Mouse (Mus musculus) hindbrain, postnatal 0 days (tissue): ENCODE data around the gene Auts2. TPM values are rescaled to one million over a fixed set of nuclear protein-coding genes. Genes with fewer than 3 reads are reported as not detected.
A peak's percentile ranks its signal among the peaks of the same experiment; 100 is the strongest.

Experiments
- ATAC-seq: fragments of 200-750 bp; cut with Nextera tagmentation; 2 replicates; pipeline ENCODE4 v1.8.0; 2017; ENCODE audit warnings: mild to moderate bottlenecking, moderate TSS enrichment, moderate library complexity
- DNase-seq: peaks from one replicate; pipeline ENCODE4 v3.0.0-alpha.2; 2015; ENCODE audit warnings: low spot score
- H3K27ac ChIP-seq: fragments of 300-500 bp; sonication (generic); 2 replicates; pipeline ENCODE4 v1.5.1; 2014; ENCODE audit warnings: mild to moderate bottlenecking
- H3K27me3 ChIP-seq: fragments of 300-500 bp; sonication (generic); 2 replicates; pipeline ENCODE4 v1.6.1; 2014; ENCODE audit warnings: low read length, mixed read lengths; ENCODE audit not compliant: insufficient read depth
- H3K36me3 ChIP-seq: fragments of 300-500 bp; sonication (generic); 2 replicates; pipeline ENCODE4 v1.6.1; 2014; ENCODE audit warnings: low read length, mixed read lengths; ENCODE audit not compliant: insufficient read depth
- H3K4me1 ChIP-seq: fragments of 300-500 bp; sonication (generic); 2 replicates; pipeline ENCODE4 v1.6.1; 2014; ENCODE audit warnings: antibody characterized with exemption, low read length, mixed read lengths; ENCODE audit not compliant: insufficient read depth
- H3K4me2 ChIP-seq: fragments of 300-500 bp; sonication (generic); 2 replicates; pipeline ENCODE4 v1.6.1; 2014; ENCODE audit warnings: low read depth, mild to moderate bottlenecking, low read length, moderate library complexity, mixed read lengths
- H3K4me3 ChIP-seq: fragments of 300-500 bp; sonication (generic); 2 replicates; pipeline ENCODE4 v1.5.1; 2014; ENCODE audit warnings: low read length
- H3K9ac ChIP-seq: fragments of 300-500 bp; sonication (generic); replicated peaks from 2 replicates; pipeline ENCODE4 v1.6.1; 2014; ENCODE audit warnings: mild to moderate bottlenecking, low read length, moderate library complexity, mixed read lengths
- H3K9me3 ChIP-seq: fragments of 300-500 bp; sonication (generic); 2 replicates; pipeline ENCODE4 v1.6.1; 2016; ENCODE audit warnings: low read length, mixed read lengths
- CTCF ChIP-seq: IDR thresholded peaks from 2 replicates; pipeline ENCODE4 v1.5.1; 2016; ENCODE audit warnings: antibody characterized with exemption, control low read depth, low read depth
- WGBS: fragments of 180-500 bp; shearing (Covaris S2); extraction: QIAGEN DNeasy Blood & Tissue Kit; methylation state at CpG from one replicate; pipeline ENCODE4 v1.1.7; 2014; 5-methylcytosine and 5-hydroxymethylcytosine counted together
- polyA plus RNA-seq: library from polyadenylated mRNA; unstranded; fragments of >200 nt; fragmentation: Nextera tagmentation; extraction: Ambion mirVana; gene quantifications from 2 replicates; pipeline ENCODE4 v1.2.1, GENCODE M21; 2015
- total RNA-seq: library from RNA; depleted of rRNA; stranded (reverse); fragments of >200 nt; gene quantifications from 2 replicates; pipeline ENCODE4 v1.2.3, GENCODE M21; 2014

The Auts2 gene
- total and polyA plus RNA-seq, 2 experiments from 2014 or later, result 39.3 to 54.9 TPM

DNA sequence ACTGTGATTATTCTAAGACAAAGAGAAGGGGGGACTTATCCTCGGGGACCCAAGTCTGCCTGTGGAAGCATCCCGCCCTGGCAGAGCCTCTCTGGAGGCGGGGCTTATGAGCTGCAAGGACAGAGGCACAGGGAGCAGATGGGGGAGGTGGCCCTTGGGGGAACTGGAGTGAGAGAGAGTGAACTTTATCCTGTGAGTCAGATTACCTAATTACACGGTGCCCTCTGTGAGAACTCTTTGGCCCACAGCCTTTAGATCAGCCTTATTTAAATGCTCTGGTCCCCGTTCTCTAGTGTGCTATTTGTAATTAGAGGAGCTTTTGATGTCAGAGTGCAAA is 809.9 kb downstream of the Auts2 start:
- no peaks in the 10 kb centered on the region for H3K36me3 ChIP-seq
- no peak overlapping the region for H3K4me3 ChIP-seq
- H3K9ac ChIP-seq, result no peak overlapping the region
- ATAC-seq (no peak), DNase-seq (peak; percentile 46)
- TF ChIP-seq CTCF, result no peak
- H3K4me1 ChIP-seq, result no peaks in the 10 kb centered on the region; the same call in 1 of the 2 replicates
- WGBS, result 15% methylated on average over 5 of the region's 5 CpGs
- H3K27me3 ChIP-seq, result no peaks in the 10 kb centered on the region
- H3K9me3 ChIP-seq, result no peaks in the 10 kb centered on the region
- no peak overlapping the region for H3K27ac ChIP-seq
- no peak overlapping the region for H3K4me2 ChIP-seq

DNA sequence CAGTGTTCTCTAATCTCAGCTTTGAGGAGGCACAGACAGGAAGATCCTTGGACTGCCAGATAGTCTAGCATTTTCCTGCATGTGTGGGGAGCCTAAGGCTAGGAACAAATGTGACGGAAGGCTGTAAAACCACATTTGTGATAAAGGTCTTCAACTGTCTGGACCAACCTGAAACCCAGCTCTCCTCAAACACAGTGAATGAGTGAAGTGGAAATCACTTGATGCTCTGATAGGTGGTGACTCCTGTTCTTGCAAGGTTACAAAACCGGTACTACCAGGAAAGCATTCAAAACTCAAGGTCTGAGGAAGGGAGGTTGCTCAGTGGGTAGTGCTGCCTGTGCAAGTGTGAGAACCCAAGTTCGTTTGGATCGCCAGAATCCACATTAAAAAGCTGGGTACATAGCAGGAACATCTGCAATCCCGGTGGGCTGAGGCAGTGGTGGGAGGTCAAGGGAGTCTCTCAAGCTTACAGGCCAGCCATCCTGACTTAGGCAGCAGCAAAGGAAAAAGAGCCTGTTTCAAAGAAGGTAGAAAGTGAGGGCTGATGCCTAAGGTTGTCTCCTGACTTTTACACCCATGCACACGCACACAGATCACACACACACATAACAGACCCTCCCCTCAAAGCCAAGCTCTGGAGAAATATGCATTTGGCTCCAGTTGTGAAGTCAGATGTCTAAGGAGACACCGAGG is 810.4 kb downstream of the Auts2 start:
- ATAC-seq (no peak), DNase-seq (no peak)
- Histone ChIP-seq H3K27me3 (no peaks in the 10 kb centered on the region), H3K9ac (no peak overlapping the region), H3K4me3 (no peak overlapping the region), H3K4me2 (no peak overlapping the region), H3K36me3 (no peaks in the 10 kb centered on the region), H3K27ac (no peak overlapping the region), H3K4me1 (no peaks in the 10 kb centered on the region; the same call in 1 of the 2 replicates), H3K9me3 (no peaks in the 10 kb centered on the region)
- 65% methylated on average over 7 of the region's 7 CpGs for WGBS
- no peak for TF ChIP-seq CTCF

DNA sequence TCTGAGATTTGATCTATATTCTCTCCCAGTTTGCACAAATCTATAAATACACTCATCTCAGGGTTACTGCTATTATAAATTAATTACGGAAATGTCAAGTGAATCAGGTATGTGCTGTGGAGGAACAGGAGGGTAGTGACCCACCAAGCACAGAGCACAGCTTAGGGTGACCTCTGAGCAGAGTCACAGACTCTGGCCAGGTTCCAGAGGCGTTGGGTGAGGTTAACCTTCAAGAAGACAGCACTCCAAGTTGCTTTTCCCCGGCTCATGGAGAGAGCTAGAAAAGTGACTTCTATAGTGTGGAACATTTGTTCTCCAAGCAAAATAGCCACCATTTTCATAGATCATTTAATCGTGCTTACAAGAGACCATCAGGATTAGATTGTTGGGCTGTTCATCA is 813.7 kb downstream of the Auts2 start:
- no peak for TF ChIP-seq CTCF
- H3K36me3 ChIP-seq, result no peaks in the 10 kb centered on the region
- H3K4me1 ChIP-seq, result no peaks in the 10 kb centered on the region; the same call in 1 of the 2 replicates
- 84% methylated on average over 4 of the region's 4 CpGs for WGBS
- H3K4me2 ChIP-seq, result no peak overlapping the region
- H3K27ac ChIP-seq, result no peak overlapping the region
- no peak overlapping the region for H3K4me3 ChIP-seq
- no peaks in the 10 kb centered on the region for H3K9me3 ChIP-seq
- DNase-seq (no peak), ATAC-seq (no peak)
- H3K27me3 ChIP-seq, result no peaks in the 10 kb centered on the region
- no peak overlapping the region for H3K9ac ChIP-seq

DNA sequence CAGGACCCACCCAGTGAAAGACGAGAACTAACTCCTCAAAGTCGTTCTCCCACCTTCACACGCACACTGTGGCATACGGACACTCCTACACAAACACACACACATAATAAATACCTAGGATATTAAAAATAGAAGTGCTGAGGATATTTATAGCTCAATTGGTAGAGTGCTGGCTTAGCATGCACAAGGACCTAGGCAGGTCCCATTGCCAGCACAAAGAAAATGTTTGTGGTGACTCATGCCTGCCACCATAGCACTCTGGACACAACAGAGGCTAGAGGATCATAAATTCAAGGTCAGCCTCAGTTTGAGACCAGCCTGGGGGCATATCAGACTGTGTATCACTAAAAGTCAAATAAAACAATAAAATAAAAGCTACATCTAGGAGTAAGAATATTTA is 815.2 kb downstream of the Auts2 start:
- no peak for TF ChIP-seq CTCF
- DNase-seq (no peak), ATAC-seq (no peak)
- H3K27ac ChIP-seq, result no peak overlapping the region
- no peak overlapping the region for H3K4me3 ChIP-seq
- 91% methylated on average over 4 of the region's 4 CpGs for WGBS
- H3K9ac ChIP-seq, result no peak overlapping the region
- no peaks in the 10 kb centered on the region for H3K9me3 ChIP-seq
- no peak overlapping the region for H3K4me2 ChIP-seq
- no peaks in the 10 kb centered on the region for H3K36me3 ChIP-seq
- H3K27me3 ChIP-seq, result no peaks in the 10 kb centered on the region
- H3K4me1 ChIP-seq, result no peaks in the 10 kb centered on the region

DNA sequence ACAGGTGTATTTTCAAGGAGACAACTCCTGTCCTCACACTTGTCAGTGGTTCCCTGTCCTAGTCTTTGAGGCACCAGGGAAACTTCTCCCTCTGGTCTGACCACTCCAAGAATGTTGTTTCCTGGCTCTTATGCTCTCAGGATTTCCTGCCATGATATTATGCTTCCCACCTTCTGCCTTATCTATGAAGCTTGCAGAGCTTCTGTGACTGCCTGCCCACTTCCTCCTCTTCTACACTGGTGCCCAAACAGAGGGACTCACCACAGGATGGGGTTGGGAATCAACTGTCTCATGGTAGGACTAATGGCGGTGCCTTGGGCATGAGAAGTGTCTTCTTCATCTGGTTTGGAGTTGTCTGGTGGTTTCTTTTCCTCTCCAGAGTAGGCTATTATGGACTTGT is 818.6 kb downstream of the Auts2 start:
- 93% methylated on average over 1 of the region's 1 CpGs for WGBS
- H3K36me3 ChIP-seq, result no peaks in the 10 kb centered on the region
- no peak overlapping the region for H3K27ac ChIP-seq
- DNase-seq (no peak), ATAC-seq (no peak)
- H3K9ac ChIP-seq, result no peak overlapping the region
- no peak for TF ChIP-seq CTCF
- no peak overlapping the region for H3K4me3 ChIP-seq
- no peaks in the 10 kb centered on the region for H3K4me1 ChIP-seq
- H3K4me2 ChIP-seq, result no peak overlapping the region
- H3K9me3 ChIP-seq, result no peaks in the 10 kb centered on the region
- H3K27me3 ChIP-seq, result no peaks in the 10 kb centered on the region

DNA sequence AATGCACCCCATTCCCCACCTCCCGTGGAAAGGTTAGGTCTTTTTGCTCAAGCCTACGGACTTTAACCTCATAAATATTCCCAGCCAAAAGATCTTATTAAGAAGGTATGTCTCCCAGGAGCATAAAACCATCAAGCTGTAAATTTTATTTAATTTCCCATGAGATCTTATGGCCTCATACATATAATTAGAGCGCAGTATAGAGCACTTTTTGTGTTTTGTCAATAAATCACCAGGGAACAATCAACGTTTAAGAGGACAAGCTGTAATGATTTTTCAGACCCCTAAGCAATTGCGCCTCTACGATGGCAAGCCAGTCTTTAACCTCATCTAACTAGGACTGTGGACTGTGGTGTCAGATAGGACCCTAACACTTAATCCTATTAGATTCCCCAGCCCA is 820.4 kb downstream of the Auts2 start:
- no peak overlapping the region for H3K27ac ChIP-seq
- H3K27me3 ChIP-seq, result no peaks in the 10 kb centered on the region
- 61% methylated on average over 6 of the region's 6 CpGs for WGBS
- H3K9me3 ChIP-seq, result no peaks in the 10 kb centered on the region
- DNase-seq, result no peak
- H3K36me3 ChIP-seq, result no peaks in the 10 kb centered on the region
- peaks cover 4% of the 10 kb centered on the region; the same call in 1 of the 2 replicates for H3K4me1 ChIP-seq
- no peak for TF ChIP-seq CTCF
- no peak for ATAC-seq
- H3K9ac ChIP-seq, result no peak overlapping the region
- H3K4me2 ChIP-seq, result no peak overlapping the region
- no peak overlapping the region for H3K4me3 ChIP-seq

DNA sequence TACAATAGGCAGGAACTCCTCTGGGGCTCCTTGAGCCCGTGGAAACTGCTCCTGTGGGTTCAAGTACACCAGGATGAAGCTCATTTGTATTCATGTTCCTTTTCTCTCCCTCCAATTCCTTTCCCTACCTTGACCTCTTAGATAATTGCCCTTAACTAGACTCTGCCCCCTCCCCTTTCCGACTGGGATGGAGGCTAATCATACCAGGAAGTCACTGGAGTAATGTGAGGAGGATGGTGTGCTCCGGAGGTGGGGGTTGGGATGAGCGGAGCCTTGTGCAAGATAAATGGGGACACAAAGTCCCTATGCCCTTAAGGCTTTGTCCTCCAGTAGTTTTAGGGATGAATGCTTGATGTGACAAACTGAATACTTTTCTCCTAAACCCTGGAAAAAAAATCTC is 820.8 kb downstream of the Auts2 start:
- no peaks in the 10 kb centered on the region for H3K36me3 ChIP-seq
- H3K27ac ChIP-seq, result no peak overlapping the region
- 66% methylated on average over 4 of the region's 4 CpGs for WGBS
- no peak for DNase-seq
- TF ChIP-seq CTCF, result no peak
- ATAC-seq, result no peak
- no peak overlapping the region for H3K4me3 ChIP-seq
- no peaks in the 10 kb centered on the region for H3K9me3 ChIP-seq
- H3K4me1 ChIP-seq, result peaks cover 4% of the 10 kb centered on the region; the same call in 1 of the 2 replicates
- H3K4me2 ChIP-seq, result no peak overlapping the region
- no peaks in the 10 kb centered on the region for H3K27me3 ChIP-seq
- no peak overlapping the region for H3K9ac ChIP-seq
